Mouse (Mus musculus): ENCODE results near the gene Dmrt2. TPM values are rescaled to one million over a fixed set of nuclear protein-coding genes. Genes with fewer than 3 reads are reported as not detected.
A peak's percentile ranks its signal among the peaks of the same experiment; 100 is the strongest.

Gene Dmrt2
- not detected in 2 replicates for total RNA-seq (2017)

DNA sequence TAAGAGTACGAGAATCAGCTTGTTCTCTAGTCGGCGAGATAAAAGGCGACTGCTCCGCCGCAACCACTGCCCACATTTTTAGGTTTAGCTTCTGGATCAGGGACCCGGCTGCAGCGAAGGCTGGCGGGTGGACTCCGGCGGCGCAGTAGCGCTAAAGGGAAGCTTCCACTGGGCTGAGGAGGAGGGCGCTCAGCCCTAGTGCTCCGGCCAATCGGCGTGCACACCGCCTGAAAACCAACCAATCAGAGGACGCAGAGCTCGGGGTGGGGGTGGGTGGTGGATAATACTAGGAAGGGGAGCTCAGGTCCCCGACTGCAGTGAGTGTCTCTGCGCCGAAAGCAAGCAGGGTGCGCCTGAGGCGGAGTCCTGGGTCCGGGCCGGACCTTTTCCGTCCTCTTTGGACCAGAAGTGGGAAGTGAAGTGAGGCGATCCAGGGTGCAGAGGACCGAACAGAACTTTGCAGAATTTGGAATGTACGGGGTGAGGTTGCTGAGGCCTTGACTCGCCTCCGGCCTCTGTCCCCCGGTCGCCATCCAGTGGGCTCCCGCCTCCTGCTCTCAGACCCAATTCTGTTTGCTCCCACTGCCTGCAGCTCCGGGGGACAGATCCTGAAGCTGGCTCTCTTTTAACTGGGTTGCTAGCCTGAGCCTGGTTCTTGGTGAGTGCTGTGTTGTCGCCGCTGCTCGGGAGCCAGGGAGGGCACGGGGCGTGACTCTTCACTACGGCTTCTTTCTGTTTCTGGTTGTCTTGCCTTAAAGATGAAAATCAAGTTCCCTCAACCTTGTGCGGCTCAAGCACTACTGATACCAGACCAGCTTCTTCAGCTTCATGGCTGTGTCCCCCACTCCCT, at the start of gene Dmrt2:
Dmrt2 (plus strand) TSS at position 311 of the 850 bp plus-strand sequence.
- ATAC-seq (replicated peaks in 1 of 2; ENCODE audit: insufficient read depth in 1 of 2, low FRiP score in 2 of 2, low TSS enrichment in 1 of 2, low read depth in 1 of 2, poor library complexity in 2 of 2, severe bottlenecking in 2 of 2) = peak; percentile 84 to 86

DNA sequence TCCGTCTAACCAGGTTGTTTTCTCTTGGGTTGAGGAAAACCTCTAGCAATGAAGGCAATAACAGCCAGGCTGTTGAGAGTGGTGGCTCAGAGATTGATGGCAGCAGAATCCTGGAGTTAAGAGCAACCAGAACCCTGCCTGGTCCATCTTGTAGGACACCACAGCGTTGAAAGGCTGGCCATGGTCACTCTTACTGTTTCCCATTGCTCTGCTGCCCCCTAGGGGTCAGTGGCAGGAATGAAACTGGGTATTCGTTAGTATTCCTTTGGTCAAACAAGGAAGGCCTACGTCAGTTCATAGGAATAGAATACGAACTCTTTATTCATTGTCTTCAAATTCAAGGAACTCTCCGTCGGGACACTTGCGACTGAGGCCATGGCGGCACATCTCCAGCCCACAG, 43.7 kb upstream of the Dmrt2 start:
- peak; percentile 85 to 95 for ATAC-seq (replicated peaks in 1 of 2; ENCODE audit: insufficient read depth in 1 of 2, low FRiP score in 2 of 2, low TSS enrichment in 1 of 2, low read depth in 1 of 2, poor library complexity in 2 of 2, severe bottlenecking in 2 of 2)

DNA sequence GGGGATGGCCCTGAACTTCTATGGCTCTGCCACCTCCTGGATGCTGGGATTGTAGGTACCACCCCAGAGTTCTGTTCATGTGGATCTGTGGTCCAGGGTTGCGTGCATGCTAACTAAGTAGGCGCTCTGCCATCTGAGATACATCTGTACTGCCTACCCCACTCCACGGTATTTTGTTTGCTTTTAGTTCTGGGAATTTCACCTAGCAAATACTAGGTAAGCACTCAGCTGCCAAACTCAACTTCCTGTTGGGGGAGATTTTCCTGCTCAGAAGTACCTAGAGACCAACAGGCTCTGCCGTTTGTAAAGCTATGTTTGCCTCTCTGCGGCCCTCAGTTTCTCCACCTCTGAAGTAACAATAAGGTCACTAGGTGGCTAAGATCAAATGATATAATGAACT, 37.1 kb upstream of the Dmrt2 start:
- ATAC-seq (replicated peaks in 1 of 2; ENCODE audit: insufficient read depth in 1 of 2, low FRiP score in 2 of 2, low TSS enrichment in 1 of 2, low read depth in 1 of 2, poor library complexity in 2 of 2, severe bottlenecking in 2 of 2) = no peak

DNA sequence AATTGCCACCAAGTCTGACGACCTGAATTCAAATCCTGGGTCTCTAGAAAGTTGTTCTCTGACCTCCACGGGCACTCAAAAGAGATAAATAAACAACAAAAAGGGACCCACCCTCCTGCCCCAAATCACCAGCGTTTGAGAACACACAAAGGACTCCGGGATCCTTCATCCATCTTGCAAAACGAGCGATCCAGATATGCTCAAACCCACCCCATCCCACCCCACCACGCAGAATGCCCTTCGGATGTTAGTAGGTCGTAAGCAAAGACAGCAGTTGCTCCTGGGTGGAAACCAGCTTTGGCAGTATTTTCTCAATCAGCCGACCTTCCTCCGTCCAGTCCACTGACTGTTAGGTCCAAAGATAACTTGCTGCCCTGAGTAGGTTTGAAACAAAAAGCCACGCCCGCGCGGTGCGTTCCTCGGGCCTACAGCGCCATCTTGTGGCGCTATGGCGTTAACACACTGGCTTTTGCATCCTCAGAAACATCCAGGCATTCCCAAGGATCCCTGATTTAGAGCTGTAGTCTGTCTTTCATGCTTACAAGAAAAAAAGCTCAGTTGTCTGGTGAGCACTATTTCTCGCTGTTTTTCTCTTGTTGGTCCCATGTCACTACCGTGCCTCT, 36.5 kb upstream of the Dmrt2 start:
- 0 out of 4 replicates have a peak, but pooled peaks have one; percentile 37 to 51 for ATAC-seq (replicated peaks in 1 of 2; ENCODE audit: insufficient read depth in 1 of 2, low FRiP score in 2 of 2, low TSS enrichment in 1 of 2, low read depth in 1 of 2, poor library complexity in 2 of 2, severe bottlenecking in 2 of 2)

DNA sequence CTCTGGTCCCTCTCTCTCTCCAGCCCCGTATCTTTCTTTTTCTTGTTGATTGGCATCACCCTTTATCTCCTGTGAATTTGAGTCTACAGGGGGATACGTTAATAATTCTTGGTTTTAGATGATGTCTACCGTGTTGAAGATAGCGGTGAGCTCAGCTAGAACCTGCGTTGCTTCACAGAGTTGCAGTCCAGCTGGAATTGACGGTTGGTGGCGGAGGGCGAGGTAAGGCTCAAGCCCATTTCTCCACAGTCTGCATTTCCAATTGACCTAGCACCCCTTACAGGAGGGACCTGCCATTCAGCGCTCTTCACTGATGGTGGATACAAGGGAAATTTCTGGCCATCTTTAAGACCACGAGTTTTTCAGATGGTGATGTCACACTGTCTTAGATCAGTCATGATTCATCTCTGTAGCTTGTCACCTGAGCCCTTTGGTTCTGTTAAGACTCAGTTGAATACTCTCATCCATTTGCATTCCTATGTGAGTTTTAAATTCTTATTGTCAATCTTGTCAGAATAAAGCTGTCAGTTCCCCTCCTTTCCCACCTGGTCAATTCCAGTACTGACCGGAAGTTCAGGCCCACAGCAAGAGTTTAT, 33.3 kb upstream of the Dmrt2 start:
- ATAC-seq (replicated peaks in 1 of 2; ENCODE audit: insufficient read depth in 1 of 2, low FRiP score in 2 of 2, low TSS enrichment in 1 of 2, low read depth in 1 of 2, poor library complexity in 2 of 2, severe bottlenecking in 2 of 2) = no peak

DNA sequence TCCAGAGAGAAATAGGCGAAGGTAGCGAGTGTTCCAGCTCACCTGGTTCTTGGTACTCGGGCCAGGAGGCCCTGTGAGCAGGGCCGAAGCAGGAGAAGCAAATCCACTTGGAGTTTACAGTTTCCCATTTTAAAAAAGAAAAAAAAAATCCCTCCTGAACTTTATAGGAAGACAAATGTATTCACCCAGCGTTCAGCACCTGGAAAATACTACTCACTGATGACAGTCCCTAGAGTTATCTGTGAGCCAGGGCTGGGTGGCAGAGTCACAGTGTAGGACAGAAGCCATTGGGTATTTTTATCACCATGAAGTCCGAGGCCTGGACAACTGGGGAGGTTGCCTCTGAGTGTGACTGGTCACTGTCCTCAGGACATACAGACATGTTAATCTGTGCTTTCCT, 30.4 kb upstream of the Dmrt2 start:
- ATAC-seq (replicated peaks in 1 of 2; ENCODE audit: insufficient read depth in 1 of 2, low FRiP score in 2 of 2, low TSS enrichment in 1 of 2, low read depth in 1 of 2, poor library complexity in 2 of 2, severe bottlenecking in 2 of 2) = no peak

DNA sequence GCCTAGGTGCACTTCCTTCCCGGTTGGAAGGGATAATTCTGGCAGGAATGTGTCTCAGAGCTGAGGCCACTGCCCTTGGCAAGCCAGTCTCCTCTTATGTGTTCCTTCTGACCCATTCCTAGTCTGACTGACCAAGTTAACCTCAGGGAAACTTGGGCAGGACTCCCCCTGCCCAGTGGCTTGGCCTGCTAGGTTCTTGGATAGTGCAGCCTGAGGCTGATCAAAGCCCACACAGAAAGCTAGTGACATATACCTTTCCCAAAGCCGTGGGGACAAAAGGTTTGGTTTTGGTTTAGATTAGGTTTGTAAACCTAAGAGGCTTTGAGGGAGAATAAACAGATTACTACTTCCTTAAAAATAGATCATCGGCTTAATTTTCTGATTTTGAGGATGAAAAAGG, 25.1 kb upstream of the Dmrt2 start:
- ATAC-seq (replicated peaks in 1 of 2; ENCODE audit: insufficient read depth in 1 of 2, low FRiP score in 2 of 2, low TSS enrichment in 1 of 2, low read depth in 1 of 2, poor library complexity in 2 of 2, severe bottlenecking in 2 of 2) = no peak

DNA sequence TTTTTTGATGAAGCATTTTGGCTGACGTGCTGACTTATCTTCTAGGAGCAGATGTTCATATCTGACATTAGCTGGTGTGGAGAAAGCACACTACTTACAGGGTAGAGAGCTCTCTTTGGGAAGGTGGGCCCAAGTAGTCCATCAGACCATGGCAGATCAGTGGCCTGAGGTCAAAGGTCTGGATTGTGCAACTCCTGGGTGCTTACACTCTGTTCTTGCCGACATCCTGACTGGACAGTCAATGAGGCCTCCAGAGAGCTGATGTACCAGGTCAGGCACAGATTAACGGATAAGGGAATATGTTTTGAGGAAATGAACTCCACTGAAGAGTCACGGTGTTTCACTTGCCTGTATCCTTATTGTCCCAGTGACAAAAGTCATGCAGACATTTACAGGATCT, 23.5 kb upstream of the Dmrt2 start:
- no peak for ATAC-seq (replicated peaks in 1 of 2; ENCODE audit: insufficient read depth in 1 of 2, low FRiP score in 2 of 2, low TSS enrichment in 1 of 2, low read depth in 1 of 2, poor library complexity in 2 of 2, severe bottlenecking in 2 of 2)

DNA sequence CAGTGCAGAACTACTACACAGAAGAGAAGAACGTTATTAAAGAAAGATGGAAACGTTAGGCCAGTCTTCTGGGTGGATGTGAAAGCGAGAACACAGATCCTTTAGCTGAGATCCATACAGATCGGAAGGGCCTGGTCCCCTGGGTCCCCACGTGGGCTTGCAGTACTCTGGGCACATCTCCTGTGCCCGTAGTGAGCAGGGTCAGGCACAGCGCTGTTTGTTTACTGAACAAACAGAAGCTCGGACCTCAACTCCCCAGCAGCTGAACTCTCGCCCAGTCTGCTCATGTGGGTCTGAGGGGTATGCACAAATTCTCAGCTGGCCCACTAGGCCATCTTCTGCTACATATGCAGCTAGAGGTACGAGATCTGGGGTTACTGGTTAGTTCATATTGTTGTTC, 21.7 kb upstream of the Dmrt2 start:
- ATAC-seq (replicated peaks in 1 of 2; ENCODE audit: insufficient read depth in 1 of 2, low FRiP score in 2 of 2, low TSS enrichment in 1 of 2, low read depth in 1 of 2, poor library complexity in 2 of 2, severe bottlenecking in 2 of 2) = no peak

DNA sequence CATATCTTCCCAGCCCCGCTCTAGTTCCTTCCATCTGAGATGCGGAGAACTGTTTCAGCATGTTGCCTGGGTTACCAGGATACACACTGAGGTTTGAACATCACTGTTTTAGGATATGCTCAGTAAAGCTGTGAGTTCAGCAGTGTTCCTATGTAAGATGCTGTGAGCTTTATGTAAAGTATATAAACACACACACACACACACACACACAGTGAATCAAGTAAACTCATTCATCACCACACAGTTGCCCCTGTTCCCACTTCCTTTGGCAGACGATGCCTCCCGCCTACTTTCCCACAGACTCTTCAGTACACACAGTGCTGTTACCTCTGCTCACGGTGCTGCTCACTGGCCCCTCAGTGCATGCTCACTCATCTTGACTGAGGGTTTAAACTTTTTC, 19.7 kb upstream of the Dmrt2 start:
- ATAC-seq (replicated peaks in 1 of 2; ENCODE audit: insufficient read depth in 1 of 2, low FRiP score in 2 of 2, low TSS enrichment in 1 of 2, low read depth in 1 of 2, poor library complexity in 2 of 2, severe bottlenecking in 2 of 2) = no peak

DNA sequence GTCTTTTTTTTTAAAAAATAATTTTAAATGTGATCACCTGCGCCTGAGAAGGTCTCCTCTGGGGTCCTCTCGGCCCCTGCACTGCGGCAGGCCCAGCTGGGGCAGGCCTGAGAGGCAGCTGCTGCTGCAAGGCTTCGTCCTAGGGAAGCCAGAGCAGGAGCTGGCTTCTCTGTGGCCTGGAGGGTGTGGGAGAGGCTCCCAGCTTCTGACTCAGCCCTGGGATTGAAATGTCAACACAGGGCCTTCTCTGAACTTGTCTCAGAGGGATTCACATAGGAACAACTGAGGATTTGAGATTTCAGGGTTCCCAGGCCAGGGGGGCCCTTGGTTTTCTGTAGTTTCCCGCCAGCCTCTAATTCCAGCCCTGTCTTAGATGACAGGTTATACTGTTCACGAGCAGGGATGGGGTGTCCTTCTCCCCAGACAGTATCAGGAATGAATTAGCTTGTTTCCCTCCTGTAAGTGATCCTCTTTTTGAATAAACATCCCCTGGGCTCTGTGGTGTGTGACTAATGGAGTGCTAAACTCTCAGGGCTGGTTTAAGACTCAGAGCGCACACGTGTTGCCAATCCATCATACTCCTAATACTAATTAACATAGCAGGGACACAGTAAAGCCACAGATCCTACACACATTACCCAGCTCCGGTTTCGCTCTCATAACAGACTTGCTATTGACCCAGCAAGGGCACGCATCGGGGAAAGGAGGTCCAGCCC, 18.0 kb upstream of the Dmrt2 start:
- no peak for ATAC-seq (replicated peaks in 1 of 2; ENCODE audit: insufficient read depth in 1 of 2, low FRiP score in 2 of 2, low TSS enrichment in 1 of 2, low read depth in 1 of 2, poor library complexity in 2 of 2, severe bottlenecking in 2 of 2)

DNA sequence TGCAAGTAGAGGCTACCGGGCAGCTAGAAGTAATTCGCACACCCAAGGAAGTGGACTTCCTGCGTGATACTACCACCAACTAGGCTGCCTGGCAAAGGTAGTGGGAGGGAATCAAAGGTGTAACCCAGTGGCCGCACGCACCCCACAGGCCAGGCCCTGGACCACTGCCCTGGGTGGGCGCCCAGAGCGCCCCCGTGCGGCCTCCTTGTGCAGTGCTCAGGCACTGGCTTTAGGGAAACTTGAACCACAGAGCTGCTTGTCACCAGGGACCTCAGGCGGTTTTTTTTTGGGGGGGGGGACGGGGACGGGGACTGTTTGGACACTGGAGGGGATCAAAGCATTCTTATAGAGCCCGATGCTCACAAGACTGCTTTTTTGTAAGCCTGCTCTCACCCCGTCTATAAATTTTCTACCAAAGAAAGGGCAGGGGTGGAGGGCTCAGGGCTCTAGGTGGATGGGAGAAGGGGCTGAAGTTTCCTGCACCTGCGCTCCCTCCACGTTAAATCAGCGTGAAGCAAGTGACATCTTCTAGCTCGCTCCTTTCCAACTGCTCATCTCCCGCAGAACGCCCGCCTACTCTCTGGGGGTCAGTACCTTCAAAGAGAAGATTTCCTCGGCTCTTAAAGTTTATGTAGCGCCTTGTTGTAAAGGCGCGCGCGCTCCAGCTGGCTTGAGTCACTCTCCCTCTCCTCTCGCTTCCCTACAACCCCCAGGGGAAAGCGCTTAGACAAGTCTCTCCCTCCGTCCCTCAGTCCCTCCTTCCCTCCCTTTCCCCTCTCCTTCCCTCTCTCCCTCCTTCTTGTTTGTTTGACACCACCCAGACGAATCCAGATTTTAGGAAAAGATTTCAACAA, 6.5 kb upstream of the Dmrt2 start:
- ATAC-seq (replicated peaks in 1 of 2; ENCODE audit: insufficient read depth in 1 of 2, low FRiP score in 2 of 2, low TSS enrichment in 1 of 2, low read depth in 1 of 2, poor library complexity in 2 of 2, severe bottlenecking in 2 of 2) = no peak

DNA sequence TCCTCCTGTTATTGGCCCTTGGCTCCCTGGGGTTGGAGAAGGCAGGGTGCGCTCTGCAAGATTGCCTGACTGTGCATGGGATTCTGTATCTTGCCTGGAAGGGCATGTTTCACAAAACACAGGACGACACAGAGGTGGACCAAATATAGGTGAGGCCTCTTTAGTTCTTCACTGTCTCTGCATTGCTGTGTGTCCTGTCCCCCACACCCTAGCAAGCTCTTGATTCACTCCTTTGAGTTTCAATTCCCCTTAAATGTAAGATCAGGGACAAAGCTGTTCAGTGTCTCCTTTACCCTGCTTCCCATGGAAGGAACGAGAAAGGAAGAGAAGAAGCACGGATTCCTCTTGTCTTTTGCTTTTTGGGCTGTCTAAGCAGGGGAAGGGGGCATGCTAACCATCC, 4.4 kb upstream of the Dmrt2 start:
- no peak for ATAC-seq (replicated peaks in 1 of 2; ENCODE audit: insufficient read depth in 1 of 2, low FRiP score in 2 of 2, low TSS enrichment in 1 of 2, low read depth in 1 of 2, poor library complexity in 2 of 2, severe bottlenecking in 2 of 2)

DNA sequence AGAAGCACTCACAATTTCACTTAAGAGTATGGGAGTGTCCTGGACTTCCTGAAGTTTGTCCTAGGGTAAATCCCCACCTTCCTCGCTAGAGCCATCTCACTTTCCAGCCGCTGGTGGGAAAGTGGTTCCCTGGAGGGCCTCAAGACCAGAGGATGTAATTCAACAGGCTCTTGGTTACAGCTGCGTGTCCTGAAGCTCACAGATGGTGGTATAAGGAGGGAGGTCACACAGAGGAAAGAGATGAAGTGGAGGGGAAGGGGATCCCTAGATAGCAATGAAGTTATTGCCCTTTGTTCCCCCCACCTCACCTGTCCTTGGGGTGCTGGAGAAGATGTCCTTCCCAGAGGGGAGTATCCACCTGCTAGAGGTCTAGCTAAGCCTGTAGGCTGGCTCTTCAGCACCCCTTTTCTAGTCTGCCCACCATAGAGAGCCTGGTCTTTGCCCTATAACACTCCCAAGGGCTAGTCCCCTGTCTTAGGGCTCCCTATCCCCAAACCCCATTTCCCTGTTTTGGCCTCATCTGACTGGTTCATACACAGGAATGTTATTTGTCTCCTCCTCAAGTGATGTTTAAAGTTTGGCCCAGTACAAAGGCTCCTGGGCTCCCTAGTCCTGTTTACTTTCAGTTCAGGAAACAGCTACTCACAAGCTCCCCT, 2.5 kb upstream of the Dmrt2 start:
- ATAC-seq (replicated peaks in 1 of 2; ENCODE audit: insufficient read depth in 1 of 2, low FRiP score in 2 of 2, low TSS enrichment in 1 of 2, low read depth in 1 of 2, poor library complexity in 2 of 2, severe bottlenecking in 2 of 2) = no peak

DNA sequence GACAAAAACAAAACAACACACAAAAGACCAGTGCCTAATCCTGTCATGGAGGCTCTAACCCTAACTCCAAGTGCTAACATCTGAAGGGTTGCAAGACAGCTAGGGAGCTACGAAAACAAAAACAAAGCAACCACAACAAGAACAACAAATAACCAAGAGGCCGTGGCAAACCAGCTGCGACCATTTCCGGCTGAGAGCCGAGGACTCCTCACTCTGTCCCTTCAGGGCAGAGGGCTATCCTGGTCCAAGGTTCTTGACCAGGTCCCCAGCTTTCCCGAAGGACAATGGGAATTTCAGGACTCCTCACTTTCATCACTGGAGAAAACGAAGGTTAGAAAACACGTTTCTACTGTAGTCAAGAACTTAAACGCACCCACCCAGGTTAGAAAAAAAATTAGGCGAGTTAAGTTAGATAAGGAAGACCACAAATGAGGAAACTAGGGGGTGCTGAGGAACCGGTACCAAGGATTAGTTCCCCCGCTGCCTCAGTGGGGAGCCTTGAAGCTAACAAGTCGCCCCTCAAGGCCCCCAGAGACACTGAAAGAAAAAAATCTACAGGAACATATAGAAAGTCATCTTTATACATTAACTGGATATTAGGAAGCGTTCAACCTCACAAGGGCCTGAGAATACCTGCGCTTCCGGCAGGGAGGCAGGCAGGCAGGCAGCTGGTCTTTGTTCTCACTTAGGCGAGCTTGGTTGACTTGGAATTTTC, 1.5 kb upstream of the Dmrt2 start:
- ATAC-seq (replicated peaks in 1 of 2; ENCODE audit: insufficient read depth in 1 of 2, low FRiP score in 2 of 2, low TSS enrichment in 1 of 2, low read depth in 1 of 2, poor library complexity in 2 of 2, severe bottlenecking in 2 of 2) = no peak

DNA sequence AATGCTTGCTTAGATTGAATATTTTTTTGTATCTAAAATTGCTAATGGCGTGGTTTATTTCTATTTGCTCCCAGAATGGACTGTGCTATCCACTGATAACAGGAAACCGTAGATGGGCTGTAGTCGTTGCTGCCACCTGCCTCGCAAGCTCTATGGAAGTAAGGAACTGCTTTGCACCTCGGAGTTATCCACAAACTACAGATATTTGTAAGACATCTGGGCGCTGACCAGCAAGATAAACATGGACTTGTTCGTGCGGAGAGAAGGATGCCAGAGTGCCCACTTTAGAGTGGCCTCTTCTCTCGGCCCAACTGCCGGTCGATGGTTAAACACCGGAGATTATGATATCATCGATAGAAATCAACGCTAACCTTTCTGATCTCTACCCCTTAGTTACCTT, 530 bp upstream of the Dmrt2 start:
- ATAC-seq (replicated peaks in 1 of 2; ENCODE audit: insufficient read depth in 1 of 2, low FRiP score in 2 of 2, low TSS enrichment in 1 of 2, low read depth in 1 of 2, poor library complexity in 2 of 2, severe bottlenecking in 2 of 2) = no peak

Measured in hematopoietic stem cell, adult 5-6 weeks (primary cell).